Mouse (Mus musculus) bone marrow macrophage, adult 2 months (primary cell): ENCODE measurements around the gene Blm.

Experiments used
- CTCF ChIP-seq: IDR thresholded peaks from 2 replicates; pipeline ENCODE4 v1.5.1; 2012; ENCODE audit warnings: low read depth, mild to moderate bottlenecking, low read length, moderate library complexity
- POLR2A ChIP-seq: IDR thresholded peaks from 2 replicates; pipeline ENCODE4 v1.6.1; 2012; ENCODE audit warnings: mild to moderate bottlenecking, low read depth, low read length, borderline replicate concordance

GRCm38 (mm10) chr7:80468851-80469250 is 66.1 kb downstream of the Blm start:
- no peak for TF ChIP-seq CTCF
- TF ChIP-seq POLR2A: no peak
